Mouse (Mus musculus): ENCODE results near the gene Slco1a6. TPM values are rescaled to one million over a fixed set of nuclear protein-coding genes. Genes with fewer than 3 reads are reported as not detected.
"Not testable (repeated sequence)": the region's sequence is repeated elsewhere in the genome, so short reads cannot be mapped to it uniquely, and the experiment has no call there.

Slco1a6 gene
- polyA plus RNA-seq, 1 experiment from 2014 or later: 0.43 TPM

DNA sequence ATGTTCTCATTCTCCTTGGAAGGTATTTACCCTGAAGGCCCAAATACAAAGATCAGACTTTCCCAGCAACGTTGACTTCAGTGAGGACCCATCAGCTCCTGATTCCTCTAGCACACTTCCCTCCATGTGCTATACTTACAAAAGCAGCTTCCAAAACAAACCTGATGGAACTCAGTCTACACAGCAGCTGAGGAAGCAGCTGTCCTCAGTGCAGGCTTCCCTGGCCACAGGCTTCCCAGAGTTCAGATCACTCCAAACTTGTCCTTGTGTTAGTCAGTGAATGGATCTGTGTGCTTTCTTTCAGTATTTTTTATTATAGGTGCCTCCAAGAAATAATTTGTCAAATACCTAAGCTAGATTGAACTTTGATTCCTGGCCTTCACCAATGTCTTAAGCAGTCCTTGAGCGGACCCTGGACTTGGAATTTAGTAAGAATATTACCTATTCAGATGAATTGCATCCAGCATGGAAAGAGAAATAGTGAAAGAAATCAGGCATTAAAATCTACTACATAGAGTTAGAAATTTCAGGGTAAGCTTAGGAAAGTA lies 22.4 kb downstream of the Slco1a6 start:
- no peak overlapping the region for H3K4me3 ChIP-seq
- no peaks in the 10 kb centered on the region for H3K4me1 ChIP-seq (replicated peaks)
- H3K9me3 ChIP-seq (replicated peaks): no peaks in the 10 kb centered on the region; the same call in 1 of the 2 replicates
- no peak overlapping the region for H3K27ac ChIP-seq (ENCODE audit: poor library complexity, severe bottlenecking)
- no peak overlapping the region for H3K4me2 ChIP-seq
- ATAC-seq (ENCODE audit: insufficient number of reproducible peaks, low FRiP score): no peak
- no peak overlapping the region for H3K9ac ChIP-seq
- no peaks in the 10 kb centered on the region for H3K27me3 ChIP-seq (replicated peaks)
- H3K36me3 ChIP-seq: no peaks in the 10 kb centered on the region
- WGBS: 60% methylated on average over 2 of the region's 2 CpGs

DNA sequence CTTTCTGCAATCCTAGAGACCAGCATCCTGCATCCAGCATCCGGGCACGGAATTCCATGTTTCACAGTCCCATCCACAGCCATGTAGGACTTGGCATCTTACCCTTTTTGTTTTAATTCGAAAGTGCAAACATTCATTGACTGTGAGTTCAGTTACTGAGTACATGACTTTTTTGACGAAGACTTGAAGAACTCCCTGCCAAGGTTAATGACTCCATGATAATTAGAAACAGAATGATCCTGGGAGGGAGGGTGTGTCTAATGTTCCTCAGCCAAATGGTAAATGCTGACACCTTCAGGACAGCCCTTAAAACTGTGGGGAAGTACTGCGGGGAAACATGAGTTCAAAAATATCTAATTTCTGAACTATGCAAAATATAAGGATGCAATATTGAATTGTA lies 44.9 kb downstream of the Slco1a6 start:
- Histone ChIP-seq H3K4me2 (no peak overlapping the region), H3K27ac (ENCODE audit: poor library complexity, severe bottlenecking) (no peak overlapping the region), H3K9ac (no peak overlapping the region), H3K4me1 (replicated peaks) (no peaks in the 10 kb centered on the region), H3K36me3 (no peaks in the 10 kb centered on the region), H3K27me3 (replicated peaks) (no peaks in the 10 kb centered on the region), H3K9me3 (replicated peaks) (peaks cover 4% of the 10 kb centered on the region), H3K4me3 (no peak overlapping the region)
- 77% methylated on average over 5 of the region's 5 CpGs for WGBS
- no peak for ATAC-seq (ENCODE audit: insufficient number of reproducible peaks, low FRiP score)

GRCm38 (mm10) chr6:142161171-142161570 lies 47.1 kb downstream of the Slco1a6 start:
- Histone ChIP-seq H3K36me3 (no peaks in the 10 kb centered on the region), H3K27ac (ENCODE audit: poor library complexity, severe bottlenecking) (no peak overlapping the region), H3K4me1 (replicated peaks) (no peaks in the 10 kb centered on the region), H3K9me3 (replicated peaks) (no peaks in the 10 kb centered on the region), H3K9ac (no peak overlapping the region), H3K27me3 (replicated peaks) (no peaks in the 10 kb centered on the region), H3K4me2 (no peak overlapping the region), H3K4me3 (no peak overlapping the region)
- no peak for ATAC-seq (ENCODE audit: insufficient number of reproducible peaks, low FRiP score)
- WGBS: 88% methylated on average over 2 of the region's 2 CpGs

- H3K27me3 ChIP-seq (replicated peaks); H3K9ac ChIP-seq; H3K4me2 ChIP-seq; H3K4me3 ChIP-seq; H3K4me1 ChIP-seq (replicated peaks); H3K9me3 ChIP-seq (replicated peaks); ATAC-seq (ENCODE audit: insufficient number of reproducible peaks, low FRiP score); H3K36me3 ChIP-seq; H3K27ac ChIP-seq (ENCODE audit: poor library complexity, severe bottlenecking): not testable (repeated sequence)
- WGBS: 89% methylated on average over 5 of the region's 10 CpGs
Measured at GRCm38 (mm10) chr6:142154081-142154480, 54.2 kb downstream of the Slco1a6 start.

- H3K4me1 ChIP-seq (replicated peaks): no peaks in the 10 kb centered on the region
- H3K9me3 ChIP-seq (replicated peaks): peaks cover 8% of the 10 kb centered on the region; the same call in 1 of the 2 replicates
- no peak overlapping the region for H3K4me2 ChIP-seq
- H3K4me3 ChIP-seq: no peak overlapping the region
- WGBS: 86% methylated on average over 1 of the region's 1 CpGs
- no peak for ATAC-seq (ENCODE audit: insufficient number of reproducible peaks, low FRiP score)
- H3K27ac ChIP-seq (ENCODE audit: poor library complexity, severe bottlenecking): no peak overlapping the region
- H3K9ac ChIP-seq: no peak overlapping the region
- no peaks in the 10 kb centered on the region for H3K36me3 ChIP-seq
- H3K27me3 ChIP-seq (replicated peaks): no peaks in the 10 kb centered on the region
Measured at GRCm38 (mm10) chr6:142148371-142148770, 60.0 kb downstream of the Slco1a6 start.

GRCm38 (mm10) chr6:142111667-142112305 lies 96.5 kb downstream of the Slco1a6 start:
- no peaks in the 10 kb centered on the region for H3K4me1 ChIP-seq (replicated peaks)
- H3K4me3 ChIP-seq: no peak overlapping the region
- 82% methylated on average over 3 of the region's 3 CpGs for WGBS
- H3K36me3 ChIP-seq: no peaks in the 10 kb centered on the region
- no peak overlapping the region for H3K9ac ChIP-seq
- H3K9me3 ChIP-seq (replicated peaks): no peaks in the 10 kb centered on the region
- no peak overlapping the region for H3K27ac ChIP-seq (ENCODE audit: poor library complexity, severe bottlenecking)
- ATAC-seq (ENCODE audit: insufficient number of reproducible peaks, low FRiP score): no peak
- no peak overlapping the region for H3K4me2 ChIP-seq
- no peaks in the 10 kb centered on the region for H3K27me3 ChIP-seq (replicated peaks)

DNA sequence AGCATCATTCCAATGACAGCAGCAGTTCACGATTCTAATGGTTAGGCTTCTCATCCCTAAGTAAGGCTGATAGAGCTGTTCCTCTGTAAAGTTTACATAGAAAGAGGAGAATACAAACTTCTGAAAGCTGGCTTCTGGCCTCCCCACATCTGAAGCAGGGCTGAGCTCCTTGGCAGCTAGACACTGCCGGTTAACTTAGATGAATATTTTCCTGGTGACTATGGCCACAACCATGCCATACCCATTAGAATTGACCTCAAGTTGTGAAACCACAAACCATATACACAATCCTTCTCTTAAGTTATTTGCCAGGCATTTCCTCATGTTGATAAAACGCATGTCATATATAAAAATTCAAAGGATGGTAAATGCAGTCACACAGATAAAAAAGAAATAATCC lies 117.2 kb downstream of the Slco1a6 start:
- Histone ChIP-seq H3K36me3 (no peaks in the 10 kb centered on the region), H3K27me3 (replicated peaks) (no peaks in the 10 kb centered on the region), H3K9me3 (replicated peaks) (no peaks in the 10 kb centered on the region), H3K4me2 (no peak overlapping the region), H3K4me3 (no peak overlapping the region), H3K9ac (no peak overlapping the region), H3K4me1 (replicated peaks) (no peaks in the 10 kb centered on the region), H3K27ac (ENCODE audit: poor library complexity, severe bottlenecking) (no peak overlapping the region)
- 78% methylated on average over 3 of the region's 3 CpGs for WGBS
- no peak for ATAC-seq (ENCODE audit: insufficient number of reproducible peaks, low FRiP score)

- not testable (repeated sequence) for H3K4me1 ChIP-seq (replicated peaks); H3K27ac ChIP-seq (ENCODE audit: poor library complexity, severe bottlenecking); H3K27me3 ChIP-seq (replicated peaks); H3K4me2 ChIP-seq; ATAC-seq (ENCODE audit: insufficient number of reproducible peaks, low FRiP score); H3K9ac ChIP-seq; H3K9me3 ChIP-seq (replicated peaks); H3K36me3 ChIP-seq; H3K4me3 ChIP-seq
- 71% methylated on average over 3 of the region's 3 CpGs for WGBS
Measured at GRCm38 (mm10) chr6:142058281-142058680, 150.0 kb downstream of the Slco1a6 start.

DNA sequence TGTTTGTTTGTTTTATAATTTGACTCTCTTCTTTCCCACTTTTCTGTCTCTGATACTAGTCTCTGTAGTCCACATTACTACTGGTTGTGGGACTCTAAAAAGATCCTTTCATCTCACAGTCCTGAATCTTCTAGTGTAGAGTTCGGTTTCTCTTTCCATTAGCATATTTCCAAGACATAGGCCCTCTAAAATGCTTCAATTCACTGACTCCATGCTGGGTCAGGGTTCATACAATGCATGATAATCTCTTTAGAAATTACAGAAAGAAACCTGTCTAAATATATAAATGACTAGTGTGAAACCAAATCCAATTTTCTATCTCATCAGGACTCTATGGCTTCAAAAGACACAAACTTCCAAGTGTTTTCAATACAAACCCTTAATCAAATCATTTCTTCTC lies 160.6 kb downstream of the Slco1a6 start:
- no peak for ATAC-seq (ENCODE audit: insufficient number of reproducible peaks, low FRiP score)
- Histone ChIP-seq H3K9ac (no peak overlapping the region), H3K4me3 (no peak overlapping the region), H3K36me3 (no peaks in the 10 kb centered on the region), H3K27me3 (replicated peaks) (no peaks in the 10 kb centered on the region), H3K27ac (ENCODE audit: poor library complexity, severe bottlenecking) (no peak overlapping the region), H3K4me2 (no peak overlapping the region), H3K4me1 (replicated peaks) (no peaks in the 10 kb centered on the region), H3K9me3 (replicated peaks) (no peaks in the 10 kb centered on the region)
- 74% methylated on average over 1 of the region's 1 CpGs for WGBS

DNA sequence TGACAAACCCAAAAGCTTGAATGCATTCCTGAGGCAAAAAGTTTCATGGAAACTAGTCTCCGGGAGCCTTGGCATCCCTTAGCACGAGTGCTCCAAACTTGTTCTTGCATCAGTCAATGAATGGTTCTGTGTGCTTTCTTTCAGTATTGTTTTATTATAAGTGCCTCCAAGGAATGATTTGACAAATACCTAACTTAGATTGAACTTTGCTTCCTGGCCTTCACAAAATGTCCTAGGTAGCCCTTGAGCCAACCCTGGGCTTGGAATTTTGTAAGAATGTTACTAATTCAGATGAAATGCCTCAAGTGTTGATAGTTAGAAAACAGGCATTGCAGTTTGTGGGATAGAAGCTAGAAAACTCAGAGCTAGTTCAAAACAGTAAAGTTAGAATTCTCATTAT lies 162.6 kb downstream of the Slco1a6 start:
- H3K27me3 ChIP-seq (replicated peaks): no peaks in the 10 kb centered on the region
- WGBS: 82% methylated on average over 2 of the region's 2 CpGs
- ATAC-seq (ENCODE audit: insufficient number of reproducible peaks, low FRiP score): no peak

GRCm38 (mm10) chr6:142041896-142042295 lies 166.4 kb downstream of the Slco1a6 start:
- 76% methylated on average over 3 of the region's 3 CpGs for WGBS
- ATAC-seq (ENCODE audit: insufficient number of reproducible peaks, low FRiP score): no peak
- no peak overlapping the region for H3K27ac ChIP-seq (ENCODE audit: poor library complexity, severe bottlenecking)

More for the DNA sequence above, 162.6 kb downstream of the Slco1a6 start:
- H3K9me3 ChIP-seq (replicated peaks): no peaks in the 10 kb centered on the region
- H3K4me1 ChIP-seq (replicated peaks): no peaks in the 10 kb centered on the region
- H3K4me3 ChIP-seq: no peak overlapping the region
- no peaks in the 10 kb centered on the region for H3K36me3 ChIP-seq
- H3K9ac ChIP-seq: no peak overlapping the region
- H3K4me2 ChIP-seq: no peak overlapping the region
- H3K27ac ChIP-seq (ENCODE audit: poor library complexity, severe bottlenecking): no peak overlapping the region

More at GRCm38 (mm10) chr6:142041896-142042295, 166.4 kb downstream of the Slco1a6 start:
- Histone ChIP-seq H3K4me2 (no peak overlapping the region), H3K4me1 (replicated peaks) (no peaks in the 10 kb centered on the region), H3K36me3 (no peaks in the 10 kb centered on the region), H3K9ac (no peak overlapping the region), H3K27me3 (replicated peaks) (no peaks in the 10 kb centered on the region), H3K9me3 (replicated peaks) (no peaks in the 10 kb centered on the region), H3K4me3 (no peak overlapping the region)
